Mouse (Mus musculus) olfactory bulb, adult 2 months (tissue): ENCODE measurements around the gene Upp2. TPM values are rescaled to one million over a fixed set of nuclear protein-coding genes. Genes with fewer than 3 reads are reported as not detected.

Source experiments
- H3K27ac ChIP-seq: fragments of 200-500 bp; 2 replicates; pipeline ENCODE4 v1.5.1; 2012; ENCODE audit warnings: low read depth, low read length; ENCODE audit not compliant: insufficient read depth
- H3K4me1 ChIP-seq: fragments of 200-500 bp; 2 replicates; pipeline ENCODE4 v1.6.1; 2012; ENCODE audit warnings: low read length; ENCODE audit not compliant: control insufficient read depth, insufficient read depth
- H3K4me3 ChIP-seq: fragments of 200-500 bp; 2 replicates; pipeline ENCODE4 v1.5.1; 2012; ENCODE audit warnings: mild to moderate bottlenecking, low read depth, low read length, moderate library complexity; ENCODE audit not compliant: insufficient read depth
- CTCF ChIP-seq: fragments of 200-500 bp; IDR thresholded peaks from 2 replicates; pipeline ENCODE4 v1.5.1; 2012; ENCODE audit warnings: low read depth, mild to moderate bottlenecking, low read length, moderate library complexity; ENCODE audit not compliant: insufficient read depth
- POLR2A ChIP-seq: fragments of 200-500 bp; IDR thresholded peaks from 2 replicates; pipeline ENCODE4 v1.6.1; 2012; ENCODE audit warnings: mild to moderate bottlenecking, low read depth, low read length, moderate library complexity; ENCODE audit not compliant: insufficient read depth
- WGBS: fragments of 180-500 bp; shearing (Covaris S2); methylation state at CpG from one replicate; pipeline ENCODE4 v1.1.7; 2018; 5-methylcytosine and 5-hydroxymethylcytosine counted together
- polyA plus RNA-seq: library from polyadenylated mRNA; stranded (reverse); fragments of >200 nt; gene quantifications from 2 replicates; pipeline ENCODE4 v1.2.4, GENCODE M21; 2012; ENCODE audit warnings: low replicate concordance; ENCODE audit not compliant: missing spikeins, insufficient read depth, insufficient read length

Gene Upp2
- polyA plus RNA-seq, 1 experiment, result not detected

- Histone ChIP-seq H3K4me1 (no peaks in the 10 kb centered on the region; the same call in 1 of the 2 replicates), H3K27ac (no peak overlapping the region), H3K4me3 (no peak overlapping the region)
- TF ChIP-seq CTCF (no peak), POLR2A (no peak)
- WGBS, result 89% methylated on average over 4 of the region's 4 CpGs
These were observed 275.3 kb downstream of the Upp2 start for GRCm38 (mm10) chr2:58842443-58842842.

Other genes starting within 250 kb of the Upp2 start
- not detected in 2 replicates for gene Acvr1c, start 209.4 kb upstream of the Upp2 start, polyA plus RNA-seq
- gene Gm17409, start 97.2 kb upstream of the Upp2 start, polyA plus RNA-seq, result not detected in 2 replicates
- gene Acvr1, start 141 bp upstream of the Upp2 start, polyA plus RNA-seq, result not detected in 2 replicates